Mouse (Mus musculus) right cerebral cortex, postnatal 36 days (tissue): ENCODE results near the gene Fam205a1.
"Not testable (repeated sequence)": the region's sequence is repeated elsewhere in the genome, so short reads cannot be mapped to it uniquely, and the experiment has no call there.

ENCODE experiments used
- DNase-seq, 2 experiments: peaks; one replicate each; pipeline ENCODE4 v3.0.0; 2022; ENCODE audit warnings: low spot score in 2 of 2, mixed read lengths in 1 of 2

Fam205a1 gene

GRCm38 (mm10) chr4:42853788-42854187 is at the start of gene Fam205a1:
Gene Fam205a1 (minus strand): TSS chr4:42853888.
- DNase-seq: not testable (repeated sequence)

GRCm38 (mm10) chr4:42902730-42903129 is 49.0 kb upstream of the Fam205a1 start:
- no peak for DNase-seq

GRCm38 (mm10) chr4:42902174-42902573 is 48.5 kb upstream of the Fam205a1 start:
- no peak for DNase-seq

- DNase-seq: peak; percentile 63 to 80
Observed at GRCm38 (mm10) chr4:42900878-42901277, 47.2 kb upstream of the Fam205a1 start.

- no peak for DNase-seq
Observed at GRCm38 (mm10) chr4:42898914-42899313, 45.2 kb upstream of the Fam205a1 start.

- no peak for DNase-seq
Observed at GRCm38 (mm10) chr4:42895118-42895517, 41.4 kb upstream of the Fam205a1 start.

- DNase-seq: no peak
Observed at GRCm38 (mm10) chr4:42891176-42891575, 37.5 kb upstream of the Fam205a1 start.

GRCm38 (mm10) chr4:42888806-42889205 is 35.1 kb upstream of the Fam205a1 start:
- DNase-seq: no peak

GRCm38 (mm10) chr4:42886926-42887325 is 33.2 kb upstream of the Fam205a1 start:
- peak; percentile 45 to 71 for DNase-seq

- no peak for DNase-seq
Observed at GRCm38 (mm10) chr4:42880677-42880948, 26.9 kb upstream of the Fam205a1 start.

GRCm38 (mm10) chr4:42879829-42880676 is 26.4 kb upstream of the Fam205a1 start:
- no peak for DNase-seq

GRCm38 (mm10) chr4:42877657-42878056 is 24.0 kb upstream of the Fam205a1 start:
- no peak for DNase-seq

- DNase-seq: peak in 1 of 2 experiments; percentile 48
Observed at GRCm38 (mm10) chr4:42876586-42877291, 23.1 kb upstream of the Fam205a1 start.

GRCm38 (mm10) chr4:42874134-42874533 is 20.4 kb upstream of the Fam205a1 start, which contains the start of gene Fam205c:
Gene Fam205c (minus strand): TSS chr4:42874234.
- DNase-seq: no peak

GRCm38 (mm10) chr4:42872746-42873435 is 19.2 kb upstream of the Fam205a1 start:
- DNase-seq: no peak

- DNase-seq: no peak
Observed at GRCm38 (mm10) chr4:42872151-42872550, 18.5 kb upstream of the Fam205a1 start.

GRCm38 (mm10) chr4:42870748-42871147 is 17.1 kb upstream of the Fam205a1 start:
- DNase-seq: no peak

- no peak for DNase-seq
Observed at GRCm38 (mm10) chr4:42868193-42868592, 14.5 kb upstream of the Fam205a1 start.

- DNase-seq: no peak
Observed at GRCm38 (mm10) chr4:42867390-42867789, 13.7 kb upstream of the Fam205a1 start.

- not testable (repeated sequence) for DNase-seq
Observed at GRCm38 (mm10) chr4:42863487-42863886, 9.8 kb upstream of the Fam205a1 start.

- DNase-seq: not testable (repeated sequence)
Observed at GRCm38 (mm10) chr4:42860483-42860882, 6.8 kb upstream of the Fam205a1 start.

- not testable (repeated sequence) for DNase-seq
Observed at GRCm38 (mm10) chr4:42856671-42857070, 3.0 kb upstream of the Fam205a1 start, which contains the start of gene Gm12394. Gene Gm12394 (minus strand): TSS chr4:42856771.
